Mouse (Mus musculus) retina, postnatal 7 days (tissue): ENCODE measurements at regions not wholly inside any gene's neighbourhood (a gene's known extent, or its start where the extent isn't known, plus 50 kb on each side); places are given as distances from the start of the nearest gene placed in this dataset.

Experiments used
- DNase-seq: peaks from one replicate; pipeline ENCODE4 v3.0.0-alpha.2; 2012; ENCODE audit warnings: low read depth, low spot score

DNA sequence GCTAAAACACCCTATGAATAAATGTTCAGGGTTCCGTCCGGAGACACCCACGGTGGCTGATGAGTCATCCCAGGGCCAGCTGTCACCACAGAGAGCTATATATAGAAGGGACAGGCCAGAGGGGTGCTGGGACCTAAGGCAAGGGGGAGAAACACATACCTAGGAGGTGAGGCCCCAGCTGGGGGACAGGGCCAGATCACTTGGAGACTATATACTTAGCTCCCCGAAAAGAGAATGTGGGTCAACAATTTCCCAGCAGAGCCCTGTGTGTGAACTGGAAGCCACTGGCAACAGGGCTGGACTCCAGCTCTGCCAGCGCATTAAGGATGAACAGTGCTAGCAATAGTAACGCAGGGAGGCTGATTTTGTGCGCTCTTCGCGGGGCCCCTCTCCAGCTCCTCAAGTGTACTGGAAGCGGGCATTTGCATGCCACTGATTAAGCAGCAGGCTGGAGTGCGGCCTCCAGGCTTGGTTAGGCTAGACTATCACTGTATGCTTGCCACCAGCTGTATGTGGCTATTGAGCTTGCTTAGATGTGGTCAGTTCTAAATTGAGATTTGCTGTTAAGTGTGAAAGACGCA is 320.4 kb downstream of the Bcor start:
- DNase-seq: no peak

DNA sequence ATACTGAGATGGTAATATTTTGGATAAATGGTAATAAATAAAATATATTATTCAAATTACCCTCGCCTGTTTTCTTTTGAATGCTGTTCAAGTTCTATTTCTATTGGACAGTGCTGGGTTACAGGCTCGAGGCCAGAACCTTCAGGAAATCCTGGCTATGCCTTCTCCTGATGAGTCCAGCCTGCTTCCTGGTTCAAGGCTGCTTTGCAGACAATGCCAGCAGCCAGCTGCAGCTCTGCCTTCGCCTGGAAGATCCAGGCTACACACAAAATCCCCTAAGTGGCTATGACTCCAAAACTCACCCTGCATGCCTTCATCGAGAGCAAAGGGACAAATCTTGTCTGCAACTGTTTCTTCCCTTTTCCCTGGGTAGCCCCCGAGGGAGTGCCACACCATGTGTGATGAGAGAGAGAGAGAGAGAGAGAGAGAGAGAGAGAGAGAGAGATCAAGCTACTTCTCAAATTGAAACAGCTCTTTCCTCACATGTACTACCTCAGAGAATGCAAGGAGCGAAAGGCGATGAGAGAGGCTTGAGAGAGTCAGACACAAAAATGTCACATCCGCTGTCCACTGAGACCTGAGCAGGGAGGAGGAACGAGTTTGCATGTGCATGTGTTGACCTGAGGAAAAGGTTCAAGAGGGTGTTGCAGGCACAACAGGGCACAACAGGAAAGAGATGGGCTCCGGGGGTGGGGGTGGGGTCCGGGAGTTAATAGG is 319.7 kb downstream of the Bcor start:
- DNase-seq: no peak

DNA sequence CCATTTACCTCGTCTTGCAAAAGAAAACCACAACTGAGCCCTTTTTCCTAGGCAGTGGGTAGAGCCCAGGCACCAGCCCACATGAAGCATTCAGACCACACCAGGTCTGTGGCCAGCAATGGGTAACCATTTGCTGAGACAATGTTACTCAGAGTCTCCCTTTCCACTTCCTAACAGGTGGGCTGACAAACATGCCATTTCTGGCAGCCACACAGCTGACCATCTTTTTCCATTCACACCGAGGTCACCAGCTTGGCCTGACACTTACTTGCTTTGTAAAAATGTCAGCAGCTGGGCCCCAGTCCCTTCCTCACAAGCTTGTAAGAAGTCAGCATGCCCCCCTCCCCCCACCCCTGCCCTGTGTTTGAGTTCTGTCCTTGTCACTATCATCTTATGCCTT is 314.6 kb downstream of the Bcor start:
- DNase-seq: no peak

DNA sequence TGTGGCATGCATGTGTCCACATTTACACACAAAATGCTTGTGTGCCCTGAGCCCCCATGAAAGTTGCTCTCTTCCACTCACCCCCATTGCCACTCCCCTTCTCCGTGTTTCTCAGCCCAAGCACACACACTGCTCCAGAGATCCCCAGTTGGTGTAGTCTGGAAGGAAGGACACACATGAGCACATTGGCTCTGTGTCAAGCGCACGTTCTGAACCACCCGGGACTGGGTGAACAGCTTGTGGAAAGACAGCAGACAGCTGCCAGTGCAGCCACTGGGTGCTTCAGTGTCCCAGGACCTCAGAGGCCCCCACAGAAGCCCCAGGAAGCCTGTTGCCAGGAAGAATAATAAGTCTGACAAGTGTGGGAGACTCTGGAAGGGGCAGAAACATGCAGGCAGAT is 304.2 kb downstream of the Bcor start:
- DNase-seq: no peak

DNA sequence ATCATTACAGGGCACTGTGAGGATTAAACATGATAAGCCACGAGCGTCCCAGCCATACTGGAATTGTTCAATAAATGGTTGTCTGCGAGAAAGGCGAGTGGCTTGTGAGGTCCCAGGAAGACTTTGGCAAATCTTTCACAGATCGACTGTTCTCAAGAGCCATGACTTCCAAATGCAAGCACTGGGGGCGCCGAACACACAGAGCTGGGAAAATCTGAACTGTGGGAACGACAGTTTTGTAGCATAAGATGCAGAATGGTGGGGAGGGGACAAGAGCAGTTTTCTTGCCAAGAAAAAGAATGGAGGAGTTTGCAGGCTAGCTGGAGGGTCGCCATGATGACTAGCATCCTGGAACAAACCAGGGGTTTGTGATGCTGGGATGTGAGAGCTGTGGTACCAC is 300.8 kb downstream of the Bcor start:
- DNase-seq: no peak

DNA sequence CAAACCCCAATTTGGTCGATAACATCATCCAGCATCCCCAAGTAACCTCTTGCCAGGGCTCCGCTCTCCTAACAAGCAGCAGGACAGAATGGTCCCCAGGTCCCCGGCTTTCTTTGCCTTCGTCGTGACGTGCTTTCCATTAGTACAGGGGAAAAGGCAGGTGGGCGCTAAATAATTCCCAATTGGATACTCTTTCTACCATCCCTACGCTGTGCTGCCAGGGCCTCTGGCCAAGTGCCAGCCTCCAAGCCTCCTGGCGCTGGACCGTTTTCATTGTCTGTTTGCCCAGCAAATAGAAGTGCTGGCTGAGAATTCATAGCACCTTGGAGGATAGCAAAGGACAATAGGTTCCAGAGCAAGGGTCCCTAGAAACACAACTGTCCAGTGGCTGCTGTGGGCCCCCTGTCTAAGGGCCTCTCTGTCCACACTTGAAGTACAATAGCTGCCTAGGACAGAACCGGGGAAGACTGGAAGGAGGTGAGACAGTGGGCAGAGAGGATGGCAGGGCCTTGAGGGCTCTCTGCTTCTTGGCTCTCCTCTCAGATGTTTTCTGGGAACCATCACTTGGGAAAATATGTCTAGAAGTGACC is 298.9 kb downstream of the Bcor start:
- no peak for DNase-seq

DNA sequence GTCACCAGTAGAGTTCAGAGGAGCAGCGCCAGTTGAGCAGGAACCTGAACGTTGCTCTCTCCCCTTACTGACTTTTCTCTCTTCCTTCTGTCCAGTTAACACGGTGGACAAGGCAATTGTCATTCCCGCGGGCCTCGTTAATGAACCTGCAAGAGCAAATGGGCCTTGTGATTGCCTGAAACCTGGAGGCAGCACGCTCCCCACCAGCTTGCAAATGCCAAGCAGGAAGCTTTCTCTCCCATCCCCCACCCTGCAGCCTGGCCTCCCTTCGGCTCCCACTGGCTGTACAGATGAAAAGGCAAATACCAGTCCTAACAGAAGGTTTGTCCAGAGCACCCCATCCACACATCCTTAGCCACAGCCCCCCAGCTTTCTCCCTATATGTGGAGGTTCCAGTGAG is 298.3 kb downstream of the Bcor start:
- no peak for DNase-seq

DNA sequence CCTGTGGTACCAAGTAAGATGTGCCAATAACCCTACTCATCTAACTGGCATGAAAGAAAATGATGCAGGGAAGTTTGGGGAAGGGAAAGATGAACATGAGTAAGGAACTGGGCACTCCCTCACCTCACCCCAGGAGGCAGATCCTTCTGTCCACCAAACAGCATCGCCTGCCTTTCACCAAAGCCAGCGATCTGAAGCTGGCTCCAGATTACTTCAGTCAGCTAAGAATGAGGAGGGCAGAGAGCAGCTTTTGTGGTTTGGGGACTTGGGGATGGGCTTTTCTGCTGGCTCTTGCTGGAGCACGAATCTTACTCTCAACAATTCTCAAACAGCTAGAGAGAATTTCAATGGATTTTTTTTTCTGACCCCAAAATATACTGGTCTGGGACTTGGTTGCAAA is 297.0 kb downstream of the Bcor start:
- no peak for DNase-seq

DNA sequence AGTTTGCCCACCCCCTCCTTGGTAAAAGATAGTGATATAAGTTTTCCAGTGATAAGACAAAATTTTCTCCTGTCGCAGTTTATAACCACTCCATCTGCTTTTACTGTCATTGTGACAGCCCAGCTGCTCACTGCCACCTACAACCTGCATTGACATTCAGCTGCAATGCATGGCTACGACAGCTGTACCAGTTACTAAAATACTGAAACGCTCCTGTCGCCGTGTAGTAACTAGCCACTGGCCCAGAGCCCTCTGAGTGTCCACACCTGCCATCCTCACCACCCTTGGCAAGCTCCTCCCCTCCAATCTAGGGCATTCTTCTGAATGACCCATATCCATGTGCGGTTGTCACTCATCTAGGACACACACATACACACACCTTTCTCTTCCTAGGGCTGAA is 286.2 kb downstream of the Bcor start:
- DNase-seq: no peak

DNA sequence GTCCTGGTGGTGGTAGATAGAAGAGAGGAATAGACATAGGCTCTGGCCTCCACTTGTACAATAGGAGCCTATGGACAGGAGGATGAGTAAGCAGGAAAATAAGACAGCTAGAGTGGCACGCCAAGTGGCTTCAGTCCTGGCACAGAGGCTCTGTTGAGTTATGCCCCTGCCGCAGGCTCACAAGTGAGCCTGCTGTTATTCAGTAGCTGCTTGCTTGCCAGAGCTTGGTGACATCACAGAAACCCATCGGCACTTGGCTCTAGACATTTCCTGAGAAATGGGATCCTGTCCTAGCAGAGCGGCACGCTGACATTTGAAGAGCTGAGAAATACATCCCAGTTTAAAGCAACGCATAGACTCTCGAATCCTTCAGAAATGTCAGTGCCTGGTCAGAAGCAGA is 283.5 kb downstream of the Bcor start:
- no peak for DNase-seq

DNA sequence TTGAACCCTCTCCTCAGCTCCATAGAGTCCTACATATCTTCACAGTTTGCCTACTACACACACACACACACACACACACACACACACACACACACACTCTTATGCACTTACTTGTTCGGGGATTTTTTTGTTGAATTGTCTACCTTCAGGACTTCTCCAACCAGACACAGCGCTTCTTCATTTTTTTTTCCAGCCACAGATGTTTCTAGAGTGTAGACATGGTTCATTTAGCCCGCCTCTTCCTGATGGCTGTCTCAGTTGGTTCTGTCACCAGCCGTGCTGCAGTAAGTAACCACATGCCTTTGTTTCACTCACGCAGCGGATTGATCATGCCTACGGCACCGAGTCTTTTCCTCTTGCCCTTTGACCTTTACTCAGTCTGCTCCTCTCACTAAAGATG is 282.1 kb downstream of the Bcor start:
- DNase-seq: no peak

DNA sequence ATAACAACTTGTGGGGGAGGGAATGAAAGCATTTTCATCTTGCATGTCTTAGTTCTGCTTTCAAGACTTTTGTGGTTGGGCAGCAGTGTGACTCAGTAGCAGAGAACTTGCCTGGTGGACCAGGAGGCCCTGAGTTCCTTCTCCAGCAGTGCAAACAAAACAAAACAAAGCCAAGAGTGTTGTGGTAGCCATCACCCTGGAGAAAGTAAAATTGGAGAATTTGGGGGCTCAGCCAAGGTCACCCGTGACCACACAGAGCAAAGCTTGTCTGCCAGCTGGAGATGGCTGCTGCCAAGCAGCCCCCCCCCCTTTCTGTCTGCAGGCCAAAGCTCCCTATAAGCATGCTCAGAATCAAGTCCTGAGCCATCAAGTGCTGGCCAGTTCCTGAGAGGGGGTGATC is 279.2 kb downstream of the Bcor start:
- no peak for DNase-seq

DNA sequence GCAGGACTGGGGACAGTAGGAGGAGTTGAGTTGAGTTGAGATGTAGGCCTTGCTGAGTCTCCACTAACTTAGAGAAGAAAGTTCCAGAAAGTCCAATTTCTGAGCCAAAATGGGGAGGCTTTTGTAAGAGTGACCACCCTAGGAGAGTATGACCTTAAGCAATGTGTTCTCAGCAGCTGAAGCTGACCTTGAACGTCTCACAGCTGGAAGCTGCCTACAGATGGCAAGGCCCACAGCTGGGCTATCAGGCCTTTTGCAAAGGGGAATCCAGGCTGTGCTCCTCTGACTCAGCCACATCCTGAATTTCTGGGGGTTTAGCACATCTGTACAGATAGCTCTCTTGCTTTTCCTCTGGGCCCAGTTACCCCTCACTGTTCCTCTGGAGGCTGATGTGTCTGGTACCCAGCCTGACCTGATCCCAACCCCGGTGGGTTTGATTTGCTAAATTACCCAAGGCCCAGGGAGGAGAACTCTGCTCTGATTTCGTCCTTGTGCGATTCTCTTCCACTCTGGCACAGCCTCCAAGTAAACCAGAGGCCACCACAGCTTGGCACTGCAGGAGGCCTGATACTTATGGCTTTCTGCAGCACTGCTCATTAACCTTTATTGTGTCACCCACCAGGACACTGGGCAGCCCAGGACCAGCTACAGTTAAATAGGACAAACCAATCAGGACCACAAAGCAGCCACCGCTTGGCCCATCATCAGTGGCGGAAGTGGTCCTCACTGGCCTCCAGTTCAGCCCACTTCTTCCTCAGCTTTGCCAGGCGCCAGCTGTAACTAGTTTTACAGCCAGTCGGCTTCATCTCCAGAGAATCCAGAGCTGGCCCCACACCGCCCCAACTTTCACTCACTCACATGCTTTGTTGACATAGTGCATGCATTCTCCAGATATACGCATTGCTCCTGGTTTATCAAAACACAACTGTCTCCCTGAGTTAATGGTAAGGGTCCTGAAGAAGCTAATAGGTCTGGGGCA is 276.1 kb downstream of the Bcor start:
- DNase-seq: no peak

DNA sequence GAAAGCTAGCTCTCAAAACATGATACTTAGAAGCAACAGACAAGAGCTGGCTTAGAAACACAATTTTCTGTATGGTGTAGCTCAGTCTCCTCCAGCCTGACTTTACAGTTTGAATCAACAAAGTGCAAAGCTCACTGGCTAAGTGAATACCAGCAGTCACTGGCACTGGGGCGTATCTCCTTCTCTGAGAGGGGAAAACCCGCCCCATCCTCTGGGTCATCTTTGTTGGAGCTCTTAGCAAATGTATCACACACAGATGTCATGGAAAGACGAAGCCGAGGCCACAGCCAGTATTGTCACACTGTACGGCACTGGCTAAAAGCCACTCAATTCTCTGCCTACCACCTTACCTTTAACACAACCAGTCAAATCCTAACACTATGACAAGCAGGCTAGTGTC is 267.8 kb downstream of the Bcor start:
- no peak for DNase-seq

DNA sequence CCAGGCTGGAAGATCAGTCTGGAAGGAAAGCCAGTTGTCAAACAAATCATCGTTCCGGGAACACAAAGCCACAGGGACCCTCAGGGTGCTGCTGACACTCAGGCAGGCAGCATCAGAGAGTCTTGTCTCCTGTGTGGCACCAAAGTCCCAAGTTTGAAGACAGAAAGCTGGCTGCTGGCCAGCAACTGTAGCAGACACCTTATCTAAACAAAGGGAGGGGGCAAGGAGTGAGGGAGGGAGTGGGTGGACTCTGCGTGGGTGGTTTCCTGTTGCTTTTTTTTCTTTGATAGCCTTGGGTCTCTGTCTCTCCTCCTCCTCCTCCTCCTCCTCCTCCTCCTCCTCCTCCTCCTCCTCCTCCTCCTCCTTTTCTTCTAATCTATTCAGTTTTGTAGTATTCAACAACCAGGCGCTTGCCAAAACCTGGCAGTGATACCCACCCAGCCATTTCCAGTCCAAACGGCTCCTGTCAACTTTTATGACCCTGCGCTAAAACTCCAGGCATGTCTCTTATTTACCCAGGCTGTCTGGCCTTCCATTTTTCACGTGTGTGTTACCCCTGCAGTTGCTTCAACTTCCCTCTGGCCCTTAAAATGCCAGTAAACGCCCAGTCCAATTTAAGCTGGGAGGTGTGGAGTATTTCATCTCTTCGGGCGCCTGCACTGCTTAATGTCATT is 266.4 kb downstream of the Bcor start:
- no peak for DNase-seq

DNA sequence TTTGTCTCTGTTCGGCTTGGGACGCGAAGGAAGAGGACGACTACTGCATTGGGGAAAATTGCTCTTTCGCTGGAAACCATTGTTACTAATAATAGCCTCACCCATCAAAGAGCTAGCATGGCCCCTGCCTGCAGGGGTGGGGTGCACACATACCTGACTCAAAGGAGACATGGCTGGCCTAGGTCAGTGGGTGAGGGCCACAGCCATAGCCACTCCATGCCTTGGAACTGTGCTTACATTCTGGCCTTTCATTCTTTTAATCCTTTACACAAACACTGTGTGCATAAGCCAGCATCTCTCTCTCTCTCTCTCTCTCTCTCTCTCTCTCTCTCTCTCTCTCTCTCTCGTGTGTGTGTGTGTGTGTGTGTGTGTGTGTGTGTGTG is 265.9 kb downstream of the Bcor start:
- no peak for DNase-seq

DNA sequence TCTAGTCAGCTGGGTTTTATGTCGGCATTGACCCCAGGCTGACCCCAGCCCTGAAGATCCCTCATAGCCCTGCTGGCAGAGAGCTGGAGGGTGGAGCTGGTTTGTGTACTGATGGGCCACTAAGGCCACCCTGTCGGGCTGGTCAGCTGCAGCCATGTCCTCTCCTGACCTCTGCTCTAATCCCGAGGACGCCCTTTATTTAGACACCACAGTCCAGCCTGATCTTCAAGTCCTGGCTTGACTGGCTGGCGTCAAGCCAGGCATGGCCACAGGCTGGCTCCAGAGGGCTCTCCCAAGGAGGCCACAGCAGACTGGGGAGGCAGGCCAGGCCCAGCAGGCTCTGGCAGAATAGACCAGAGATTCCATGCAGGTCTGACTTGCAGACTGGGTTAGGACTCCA is 264.8 kb downstream of the Bcor start:
- no peak for DNase-seq

DNA sequence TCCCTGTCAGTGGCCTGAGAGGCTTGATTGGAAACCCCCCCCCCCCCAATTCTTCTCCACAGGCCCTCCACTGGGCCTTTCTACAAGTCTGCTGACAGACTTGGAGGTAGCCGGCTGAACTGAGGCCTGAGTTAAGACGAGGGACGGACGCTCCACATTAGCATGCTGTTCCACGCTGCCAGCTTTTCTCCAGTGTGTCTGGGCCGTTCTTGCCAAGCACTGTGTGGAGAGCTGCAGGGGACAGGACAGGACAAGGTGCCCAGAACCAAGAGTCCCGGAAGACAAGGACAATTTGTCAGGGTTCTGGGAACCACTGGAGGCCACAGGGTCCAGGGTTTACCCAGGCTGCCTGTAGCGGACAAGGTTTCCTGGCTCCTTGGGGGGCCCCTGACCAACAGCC is 261.9 kb downstream of the Bcor start:
- DNase-seq: no peak

DNA sequence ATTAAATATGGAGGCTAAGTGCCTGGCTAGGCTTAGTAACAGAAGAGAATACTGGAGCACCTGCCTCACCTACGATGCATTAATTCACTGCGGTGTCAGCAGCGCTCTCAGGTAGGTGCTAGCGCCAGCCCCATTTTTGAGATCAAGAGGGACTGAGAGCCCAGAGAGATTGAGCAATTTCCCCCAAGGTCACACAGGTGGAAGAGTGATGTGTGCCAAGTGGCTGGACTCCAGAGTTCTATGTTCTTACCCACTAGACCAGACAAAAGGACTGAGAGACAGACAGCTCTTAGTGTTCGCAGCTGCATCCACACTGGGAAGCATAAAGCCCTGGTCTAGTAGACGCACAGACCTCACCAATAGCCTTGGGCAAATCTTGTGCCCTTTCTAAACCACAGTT is 261.1 kb downstream of the Bcor start:
- no peak for DNase-seq

DNA sequence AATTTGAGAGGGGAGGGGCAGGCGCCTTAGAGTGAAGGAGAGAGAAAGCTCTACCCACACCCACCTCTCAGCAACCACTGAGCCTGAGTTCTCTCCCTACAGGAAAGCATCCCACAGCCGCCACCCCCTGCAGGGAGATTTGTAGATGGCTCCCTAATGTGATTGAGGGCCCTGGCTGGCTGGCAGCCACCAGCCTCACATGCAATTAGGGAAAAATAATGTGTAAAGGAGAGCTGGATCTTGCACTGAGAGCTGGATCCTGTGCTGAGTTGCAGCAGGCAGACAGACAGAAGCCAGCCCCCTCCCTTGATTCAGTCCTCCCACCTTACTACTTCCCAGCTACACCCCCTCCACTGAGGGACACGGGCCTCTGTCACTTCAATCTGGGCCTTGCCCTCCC is 260.2 kb downstream of the Bcor start:
- DNase-seq: no peak

DNA sequence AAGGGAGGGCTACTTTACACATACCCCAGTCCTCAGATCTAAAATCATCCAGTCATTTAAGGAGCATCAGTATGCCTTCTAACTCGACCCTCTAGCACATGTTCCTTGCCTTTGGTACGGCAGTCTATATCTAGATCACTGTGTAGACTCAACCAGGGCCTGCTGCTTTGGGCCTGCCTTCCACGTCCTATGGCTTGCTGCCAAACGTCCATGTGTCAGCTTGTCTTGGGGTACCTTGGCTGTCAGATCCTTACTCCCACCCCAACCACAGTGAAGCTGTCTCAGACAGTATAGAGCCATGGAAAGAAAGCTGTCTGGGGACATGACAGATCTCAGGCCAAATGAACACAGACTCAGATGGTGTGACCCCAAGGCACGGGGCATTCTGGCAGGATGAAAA is 258.4 kb downstream of the Bcor start:
- DNase-seq: no peak
